Mouse (Mus musculus) embryonic fibroblast, embryonic 13.5 days (primary cell): ENCODE data around the gene 1810010D01Rik. TPM values are rescaled to one million over a fixed set of nuclear protein-coding genes. Genes with fewer than 3 reads are reported as not detected.
A peak's percentile ranks its signal among the peaks of the same experiment; 100 is the strongest.

ENCODE experiments used
- H3K27ac ChIP-seq: 2 replicates; pipeline ENCODE4 v1.5.1; 2012; ENCODE audit warnings: low read length, control low read depth, inconsistent platforms; ENCODE audit not compliant: insufficient read depth
- H3K4me1 ChIP-seq: 2 replicates; pipeline ENCODE4 v1.6.1; 2011; ENCODE audit warnings: low read length; ENCODE audit not compliant: control insufficient read depth, insufficient read depth
- H3K4me3 ChIP-seq: 2 replicates; pipeline ENCODE4 v1.5.1; 2011; ENCODE audit warnings: mild to moderate bottlenecking, control low read depth, low read length; ENCODE audit not compliant: insufficient read depth
- CTCF ChIP-seq: IDR thresholded peaks from 2 replicates; pipeline ENCODE4 v1.5.1; 2011; ENCODE audit warnings: mild to moderate bottlenecking, control low read depth, low read length, moderate library complexity, borderline replicate concordance; ENCODE audit not compliant: insufficient read depth
- POLR2A ChIP-seq: IDR thresholded peaks from 2 replicates; pipeline ENCODE4 v1.6.1; 2011; ENCODE audit warnings: low read depth, mild to moderate bottlenecking, control low read depth, low read length, moderate library complexity
- polyA plus RNA-seq: library from polyadenylated mRNA; stranded (reverse); fragments of >200 nt; gene quantifications from 2 replicates; pipeline ENCODE4 v1.2.4, GENCODE M21; 2011; ENCODE audit warnings: low read depth; ENCODE audit not compliant: missing spikeins, insufficient read length

The 1810010D01Rik gene
- polyA plus RNA-seq, 1 experiment = not detected

GRCm38 (mm10) chr7:145197042-145197441 lies 10.9 kb downstream of the 1810010D01Rik start:
- H3K4me1 ChIP-seq = peaks cover 39% of the 10 kb centered on the region
- TF ChIP-seq POLR2A (no peak), CTCF (no peak)
- H3K27ac ChIP-seq = 0 out of 2 replicates have a peak overlapping the region, but pooled peaks have one; percentile 13
- no peak overlapping the region for H3K4me3 ChIP-seq

GRCm38 (mm10) chr7:145196340-145196739 lies 11.6 kb downstream of the 1810010D01Rik start:
- no peak overlapping the region for H3K4me3 ChIP-seq
- peaks cover 42% of the 10 kb centered on the region for H3K4me1 ChIP-seq
- no peak overlapping the region for H3K27ac ChIP-seq
- TF ChIP-seq CTCF (no peak), POLR2A (no peak)

- H3K27ac ChIP-seq = 0 out of 2 replicates have a peak overlapping the region, but pooled peaks have one; percentile 2
- TF ChIP-seq CTCF (no peak), POLR2A (no peak)
- H3K4me1 ChIP-seq = peaks cover 48% of the 10 kb centered on the region
Measured at GRCm38 (mm10) chr7:145195186-145195927, 12.6 kb downstream of the 1810010D01Rik start.

GRCm38 (mm10) chr7:145194455-145195161 lies 13.3 kb downstream of the 1810010D01Rik start:
- Histone ChIP-seq H3K4me3 (no peak overlapping the region), H3K27ac (0 out of 2 replicates have a peak overlapping the region, but pooled peaks have one; percentile 2), H3K4me1 (peaks cover 44% of the 10 kb centered on the region)
- no peak for TF ChIP-seq POLR2A
- TF ChIP-seq CTCF = no peak

More at GRCm38 (mm10) chr7:145195186-145195927, 12.6 kb downstream of the 1810010D01Rik start:
- H3K4me3 ChIP-seq = no peak overlapping the region

GRCm38 (mm10) chr7:145192836-145193235 lies 15.1 kb downstream of the 1810010D01Rik start:
- TF ChIP-seq CTCF (no peak), POLR2A (no peak)
- H3K4me1 ChIP-seq = peaks cover 37% of the 10 kb centered on the region
- no peak overlapping the region for H3K4me3 ChIP-seq
- no peak overlapping the region for H3K27ac ChIP-seq

GRCm38 (mm10) chr7:145190520-145190919 lies 17.4 kb downstream of the 1810010D01Rik start:
- TF ChIP-seq POLR2A (no peak), CTCF (no peak)
- Histone ChIP-seq H3K4me3 (no peak overlapping the region), H3K4me1 (peaks cover 21% of the 10 kb centered on the region), H3K27ac (no peak overlapping the region)

GRCm38 (mm10) chr7:145189342-145189741 lies 18.6 kb downstream of the 1810010D01Rik start:
- H3K4me1 ChIP-seq = peaks cover 11% of the 10 kb centered on the region
- TF ChIP-seq CTCF (no peak), POLR2A (no peak)
- no peak overlapping the region for H3K4me3 ChIP-seq
- no peak overlapping the region for H3K27ac ChIP-seq

- Histone ChIP-seq H3K27ac (no peak overlapping the region), H3K4me3 (no peak overlapping the region), H3K4me1 (peaks cover 9% of the 10 kb centered on the region; the same call in 1 of the 2 replicates)
- TF ChIP-seq POLR2A = no peak
- no peak for TF ChIP-seq CTCF
Measured at GRCm38 (mm10) chr7:145187802-145188201, 20.1 kb downstream of the 1810010D01Rik start.

GRCm38 (mm10) chr7:145182388-145182787 lies 25.5 kb downstream of the 1810010D01Rik start:
- H3K4me3 ChIP-seq = no peak overlapping the region
- no peaks in the 10 kb centered on the region for H3K4me1 ChIP-seq
- no peak overlapping the region for H3K27ac ChIP-seq
- TF ChIP-seq CTCF (no peak), POLR2A (no peak)

GRCm38 (mm10) chr7:145181376-145182034 lies 26.4 kb downstream of the 1810010D01Rik start:
- no peak overlapping the region for H3K27ac ChIP-seq
- H3K4me3 ChIP-seq = no peak overlapping the region
- no peaks in the 10 kb centered on the region for H3K4me1 ChIP-seq
- no peak for TF ChIP-seq POLR2A
- TF ChIP-seq CTCF = no peak
